Mouse (Mus musculus) hindbrain, embryonic 16.5 days (tissue): ENCODE data around the gene Arpc1a. TPM values are rescaled to one million over a fixed set of nuclear protein-coding genes. Genes with fewer than 3 reads are reported as not detected.

Experiments used
- ATAC-seq: fragments of 200-750 bp; cut with Nextera tagmentation; 2 replicates; pipeline ENCODE4 v1.8.0; 2017; ENCODE audit warnings: moderate TSS enrichment, moderate library complexity
- H3K27ac ChIP-seq: fragments of 300-500 bp; sonication (generic); 2 replicates; pipeline ENCODE4 v1.5.1; 2014; ENCODE audit warnings: low read depth, mild to moderate bottlenecking, control low read depth, low read length, moderate library complexity
- H3K27me3 ChIP-seq: fragments of 300-500 bp; sonication (generic); replicated peaks from 2 replicates; pipeline ENCODE4 v1.6.1; 2014; ENCODE audit warnings: low read length; ENCODE audit not compliant: control insufficient read depth, insufficient read depth
- H3K36me3 ChIP-seq: fragments of 300-500 bp; sonication (generic); 2 replicates; pipeline ENCODE4 v1.6.1; 2014; ENCODE audit warnings: mild to moderate bottlenecking, low read length, moderate library complexity, mixed read lengths; ENCODE audit not compliant: control insufficient read depth, insufficient read depth
- H3K4me1 ChIP-seq: fragments of 300-500 bp; sonication (generic); 2 replicates; pipeline ENCODE4 v1.6.1; 2014; ENCODE audit warnings: low read depth, low read length; ENCODE audit not compliant: control insufficient read depth, insufficient read depth
- H3K4me2 ChIP-seq: fragments of 300-500 bp; sonication (generic); 2 replicates; pipeline ENCODE4 v1.6.1; 2014; ENCODE audit warnings: mild to moderate bottlenecking, low read length, control low read depth, moderate library complexity
- H3K4me3 ChIP-seq: fragments of 300-500 bp; sonication (generic); 2 replicates; pipeline ENCODE4 v1.5.1; 2014; ENCODE audit warnings: mild to moderate bottlenecking, low read length, control low read depth, moderate library complexity
- H3K9ac ChIP-seq: fragments of 300-500 bp; sonication (generic); 2 replicates; pipeline ENCODE4 v1.6.1; 2014; ENCODE audit warnings: low read depth, mild to moderate bottlenecking, control low read depth, low read length, moderate library complexity
- H3K9me3 ChIP-seq: fragments of 300-500 bp; sonication (generic); 2 replicates; pipeline ENCODE4 v1.6.1; 2014; ENCODE audit warnings: mild to moderate bottlenecking, low read length, moderate library complexity; ENCODE audit not compliant: control insufficient read depth
- WGBS: fragments of 180-500 bp; shearing (Covaris S2); extraction: QIAGEN DNeasy Blood & Tissue Kit; methylation state at CpG from one replicate; pipeline ENCODE4 v1.1.7; 2014; 5-methylcytosine and 5-hydroxymethylcytosine counted together
- polyA plus RNA-seq: library from polyadenylated mRNA; unstranded; fragments of >200 nt; fragmentation: Nextera tagmentation; extraction: Ambion mirVana; gene quantifications from 2 replicates; pipeline ENCODE4 v1.2.1, GENCODE M21; 2015

Arpc1a gene
- polyA plus RNA-seq, 1 experiment from 2014 or later: 235 TPM

DNA sequence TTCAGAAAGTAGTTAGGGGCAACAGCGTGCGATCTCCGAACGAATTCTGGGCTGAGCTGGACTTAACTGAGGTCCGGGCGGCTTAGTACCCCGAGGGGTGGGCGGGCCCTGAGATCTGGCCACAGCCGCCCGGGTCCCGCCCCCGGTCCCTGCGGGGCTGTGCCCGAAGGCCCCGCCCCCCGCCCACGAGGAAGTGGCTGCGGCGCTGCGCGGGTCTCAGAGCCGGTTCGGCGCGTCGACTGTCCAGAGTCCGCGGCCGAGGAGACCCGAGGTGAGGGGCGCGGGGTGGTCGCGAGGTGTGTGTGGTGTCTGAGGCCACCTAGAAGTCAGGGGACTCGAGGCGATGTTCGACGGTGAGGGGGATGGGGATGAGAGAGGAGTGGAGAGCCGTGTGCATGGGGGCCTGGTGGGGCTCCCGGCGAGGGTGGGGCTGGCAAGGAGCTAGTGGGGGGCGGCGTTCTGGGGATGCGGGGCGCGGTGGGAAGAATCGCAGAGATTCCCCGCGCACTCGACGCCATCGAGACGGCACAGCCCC, 30.5 kb downstream of the Arpc1a start, which contains the start of gene Arpc1b:
Gene Arpc1b, plus strand, starts transcription at position 145 of the 535 bp plus-strand sequence.
- Histone ChIP-seq H3K4me3 (peak within 1 kb of the TSS; percentile 43), H3K27me3 (peaks cover 5% of the 10 kb centered on the region; the same call in 1 of the 2 replicates), H3K4me1 (peaks cover 9% of the 10 kb centered on the region), H3K9ac (peak within 1 kb of the TSS; percentile 65), H3K4me2 (peak within 1 kb of the TSS; percentile 59), H3K27ac (peak within 1 kb of the TSS; percentile 19; the same call in 1 of the 2 replicates), H3K36me3 (peaks cover 10% of the 10 kb centered on the region), H3K9me3 (no peaks in the 10 kb centered on the region)
- ATAC-seq: peak; percentile 53
- under 1% methylated on average over 44 of the region's 53 CpGs for WGBS

DNA sequence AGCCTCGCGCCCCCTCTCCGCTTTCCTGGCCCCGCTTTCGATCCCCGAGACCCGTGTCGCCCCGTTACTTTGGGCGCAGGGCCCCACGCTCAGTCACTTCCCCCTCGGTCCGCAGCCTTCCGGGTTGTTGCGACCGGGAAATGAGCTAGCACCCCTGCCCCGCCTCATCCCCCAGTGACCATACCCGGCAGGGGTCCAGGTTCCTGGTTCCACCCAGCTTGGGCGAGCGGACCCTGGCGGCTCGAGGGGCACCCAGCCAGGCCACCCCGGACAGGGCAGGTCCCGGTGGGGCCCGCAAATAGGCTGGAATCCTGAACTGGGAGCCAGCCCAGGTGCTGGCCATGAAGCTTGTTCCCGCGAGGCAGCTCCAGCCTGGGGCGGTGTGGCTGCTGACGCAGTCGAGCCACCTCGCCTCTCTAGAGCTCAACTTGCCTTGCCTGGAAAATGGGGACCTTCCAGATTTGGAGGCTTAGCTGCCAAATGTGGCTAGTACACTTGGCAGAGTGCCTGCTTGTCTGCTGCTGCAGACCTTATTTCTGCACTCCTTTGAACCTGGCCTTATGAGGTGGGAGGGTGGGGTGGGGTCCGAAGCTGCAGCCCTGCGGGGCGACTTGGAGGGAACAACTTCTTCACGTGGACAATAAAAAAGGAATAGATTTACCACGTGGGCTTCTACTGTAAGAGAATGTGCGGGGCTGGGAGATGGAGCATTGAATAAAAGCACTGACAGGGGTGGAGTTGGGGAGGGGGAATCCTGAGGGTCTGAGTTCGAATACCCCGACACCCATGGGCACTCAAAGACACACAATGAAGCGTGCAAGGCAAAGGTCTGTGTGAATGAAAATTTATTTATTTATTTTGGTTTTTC, 31.2 kb downstream of the Arpc1a start:
- Histone ChIP-seq H3K4me2 (peak overlapping the region; percentile 59), H3K4me3 (peak overlapping the region; percentile 43)
- ATAC-seq: 0 out of 2 replicates have a peak, but pooled peaks have one; percentile 4

DNA sequence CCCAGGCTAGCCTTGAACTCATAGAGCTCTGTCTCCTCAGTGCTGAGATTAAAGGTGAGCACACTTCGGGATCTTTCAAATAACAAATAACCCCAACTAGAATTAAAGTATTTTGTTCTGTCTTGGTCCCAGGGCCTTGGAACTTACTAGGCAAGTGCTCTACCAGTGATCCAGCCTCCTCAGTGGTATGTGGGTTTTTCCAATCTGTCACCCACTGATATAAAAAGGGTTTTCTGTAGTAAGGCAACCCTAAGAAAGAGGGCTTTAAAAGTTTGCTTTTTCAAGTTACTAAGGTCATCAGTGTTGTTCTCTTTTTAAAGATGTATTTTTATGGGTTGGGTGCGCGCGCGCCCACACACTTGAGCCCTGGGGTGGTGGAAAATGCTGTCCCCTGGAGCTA, 32.1 kb downstream of the Arpc1a start:
- peaks cover 9% of the 10 kb centered on the region for H3K4me1 ChIP-seq
- 91% methylated on average over 5 of the region's 5 CpGs for WGBS
- no peaks in the 10 kb centered on the region for H3K9me3 ChIP-seq
- H3K27me3 ChIP-seq: peaks cover 5% of the 10 kb centered on the region; the same call in 1 of the 2 replicates
- no peak overlapping the region for H3K27ac ChIP-seq
- no peak overlapping the region for H3K4me3 ChIP-seq
- H3K4me2 ChIP-seq: no peak overlapping the region
- ATAC-seq: no peak
- no peak overlapping the region for H3K9ac ChIP-seq
- H3K36me3 ChIP-seq: peaks cover under 1% of the 10 kb centered on the region; the same call in 1 of the 2 replicates

More for the DNA sequence above, 31.2 kb downstream of the Arpc1a start:
- Histone ChIP-seq H3K9me3 (no peaks in the 10 kb centered on the region), H3K4me1 (peaks cover 9% of the 10 kb centered on the region), H3K27ac (peak overlapping the region; percentile 19; the same call in 1 of the 2 replicates), H3K36me3 (peaks cover 10% of the 10 kb centered on the region), H3K27me3 (peaks cover 5% of the 10 kb centered on the region; the same call in 1 of the 2 replicates), H3K9ac (peak overlapping the region; percentile 65)
- 18% methylated on average over 39 of the region's 40 CpGs for WGBS

DNA sequence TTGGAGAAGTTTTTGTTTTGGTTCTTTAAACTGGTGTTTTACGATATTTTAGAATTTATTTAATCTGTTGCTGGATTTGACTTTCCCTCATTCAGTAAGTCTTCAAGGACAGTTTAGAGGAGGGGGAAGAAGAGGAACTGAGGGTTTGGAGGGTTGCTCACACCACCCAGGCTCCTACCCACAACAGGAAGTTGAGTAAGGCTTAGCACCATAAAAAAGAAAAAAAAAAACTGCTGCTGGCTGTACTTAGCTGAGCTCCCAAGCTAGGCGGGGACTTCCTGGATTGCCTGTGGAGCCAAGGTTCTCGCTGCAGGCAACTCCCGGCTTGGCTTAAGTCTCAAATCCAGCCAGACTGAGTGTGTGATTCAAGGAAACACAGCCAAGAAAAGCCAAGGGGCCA, 32.7 kb downstream of the Arpc1a start:
- Histone ChIP-seq H3K9ac (no peak overlapping the region), H3K4me1 (peaks cover 9% of the 10 kb centered on the region), H3K9me3 (no peaks in the 10 kb centered on the region), H3K36me3 (no peaks in the 10 kb centered on the region), H3K4me3 (no peak overlapping the region), H3K4me2 (no peak overlapping the region), H3K27ac (no peak overlapping the region; the same call in 1 of the 2 replicates), H3K27me3 (peaks cover 5% of the 10 kb centered on the region; the same call in 1 of the 2 replicates)
- ATAC-seq: no peak
- WGBS: 52% methylated on average over 4 of the region's 4 CpGs

DNA sequence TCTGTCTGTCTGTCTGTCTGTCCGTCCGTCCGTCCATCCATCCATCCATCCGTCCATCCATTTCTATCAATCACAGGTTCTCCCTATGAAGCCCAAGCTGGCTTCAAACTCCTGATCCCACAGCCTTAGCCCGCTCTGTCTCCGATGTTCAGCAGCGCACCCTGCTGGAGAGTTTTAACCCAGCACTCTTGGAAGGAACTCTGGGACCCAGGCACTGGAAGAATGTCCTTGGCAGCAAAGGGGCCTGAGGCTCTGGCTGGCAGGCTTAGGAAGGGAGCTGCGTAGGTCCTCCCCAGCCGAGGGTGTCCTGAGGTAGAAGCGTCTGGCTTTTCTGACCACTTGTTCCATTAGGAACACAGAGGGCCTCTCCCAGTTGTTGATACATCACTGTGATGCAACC, 33.3 kb downstream of the Arpc1a start:
- peaks cover 9% of the 10 kb centered on the region for H3K4me1 ChIP-seq
- H3K4me3 ChIP-seq: no peak overlapping the region
- peaks cover 5% of the 10 kb centered on the region; the same call in 1 of the 2 replicates for H3K27me3 ChIP-seq
- no peaks in the 10 kb centered on the region for H3K9me3 ChIP-seq
- no peak overlapping the region for H3K9ac ChIP-seq
- H3K27ac ChIP-seq: no peak overlapping the region; the same call in 1 of the 2 replicates
- no peaks in the 10 kb centered on the region for H3K36me3 ChIP-seq
- 45% methylated on average over 10 of the region's 10 CpGs for WGBS
- no peak for ATAC-seq
- H3K4me2 ChIP-seq: no peak overlapping the region

DNA sequence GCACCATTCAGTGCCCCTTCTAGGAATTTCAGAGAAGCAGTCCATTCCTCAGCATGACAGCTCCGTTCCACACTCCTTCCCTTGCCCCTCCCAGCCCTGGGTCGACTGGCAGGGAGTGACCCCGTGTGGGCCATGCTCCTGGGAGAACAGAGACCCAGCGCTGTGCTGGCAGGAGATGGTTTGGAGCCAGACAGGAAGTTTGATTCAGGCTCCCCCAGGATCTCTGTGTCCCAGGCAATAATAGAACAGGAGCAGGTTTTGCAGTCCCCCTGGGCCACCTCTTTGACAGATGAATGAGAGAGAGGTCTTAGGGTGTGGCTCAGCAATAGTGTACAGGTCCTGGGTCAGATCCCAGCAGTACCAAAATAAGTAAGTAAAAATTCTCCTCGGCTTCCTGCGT, 34.4 kb downstream of the Arpc1a start:
- 58% methylated on average over 6 of the region's 6 CpGs for WGBS
- Histone ChIP-seq H3K27ac (no peak overlapping the region), H3K27me3 (peaks cover 5% of the 10 kb centered on the region; the same call in 1 of the 2 replicates), H3K9ac (no peak overlapping the region), H3K4me2 (no peak overlapping the region), H3K4me1 (peaks cover 9% of the 10 kb centered on the region), H3K36me3 (no peaks in the 10 kb centered on the region), H3K9me3 (no peaks in the 10 kb centered on the region), H3K4me3 (no peak overlapping the region)
- no peak for ATAC-seq

DNA sequence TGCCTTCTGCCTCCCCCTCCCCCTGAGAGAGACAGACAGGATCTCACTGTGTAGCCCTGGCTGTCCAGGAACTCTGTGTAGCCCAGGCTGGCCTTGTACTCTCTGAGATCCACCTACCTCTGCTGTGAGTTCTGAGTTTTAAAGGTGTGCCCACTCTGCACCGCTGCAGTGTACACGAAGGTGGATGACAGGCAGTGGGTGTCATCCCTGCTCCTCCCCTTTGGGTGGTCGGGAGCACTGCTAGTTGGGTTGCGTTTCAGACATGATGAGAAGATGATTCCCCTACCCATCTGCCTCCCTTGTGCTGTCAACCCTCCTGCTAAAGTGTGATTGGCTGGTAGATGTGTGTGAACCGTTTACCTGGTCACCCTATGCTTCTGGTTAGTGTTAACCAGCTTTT, 34.8 kb downstream of the Arpc1a start:
- H3K9me3 ChIP-seq: no peaks in the 10 kb centered on the region
- no peak overlapping the region for H3K4me2 ChIP-seq
- ATAC-seq: no peak
- H3K4me3 ChIP-seq: no peak overlapping the region
- H3K4me1 ChIP-seq: peaks cover 9% of the 10 kb centered on the region
- 86% methylated on average over 5 of the region's 5 CpGs for whole genome bisulfite sequencing
- peaks cover 5% of the 10 kb centered on the region; the same call in 1 of the 2 replicates for H3K27me3 ChIP-seq
- H3K36me3 ChIP-seq: no peaks in the 10 kb centered on the region
- H3K27ac ChIP-seq: no peak overlapping the region
- H3K9ac ChIP-seq: no peak overlapping the region

DNA sequence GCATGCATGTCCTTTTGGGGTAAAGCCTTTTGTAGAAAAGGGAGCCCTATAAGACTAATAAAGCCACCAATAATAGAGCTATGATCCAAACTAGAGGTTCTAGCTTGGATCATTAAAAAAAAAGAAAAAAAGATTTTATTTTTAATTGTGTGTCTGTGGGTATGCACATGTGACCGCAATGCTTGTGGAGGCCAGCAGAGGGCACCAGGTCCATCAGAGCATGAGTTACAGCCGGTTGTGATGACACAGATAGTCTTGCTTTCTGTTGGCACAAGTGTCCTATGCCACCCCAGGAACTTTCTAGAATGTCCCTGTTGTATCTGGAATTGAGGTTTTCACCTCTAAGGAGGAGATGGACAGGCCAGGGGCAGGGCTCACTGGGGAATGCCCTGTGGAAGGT, 35.8 kb downstream of the Arpc1a start:
- no peaks in the 10 kb centered on the region; the same call in none of the 2 replicates for H3K36me3 ChIP-seq
- 83% methylated on average over 2 of the region's 2 CpGs for WGBS
- no peak for ATAC-seq
- peaks cover 5% of the 10 kb centered on the region; the same call in 1 of the 2 replicates for H3K27me3 ChIP-seq
- H3K4me3 ChIP-seq: no peak overlapping the region
- no peaks in the 10 kb centered on the region for H3K9me3 ChIP-seq
- H3K4me2 ChIP-seq: no peak overlapping the region
- no peak overlapping the region for H3K27ac ChIP-seq
- H3K4me1 ChIP-seq: peaks cover 4% of the 10 kb centered on the region
- H3K9ac ChIP-seq: no peak overlapping the region

DNA sequence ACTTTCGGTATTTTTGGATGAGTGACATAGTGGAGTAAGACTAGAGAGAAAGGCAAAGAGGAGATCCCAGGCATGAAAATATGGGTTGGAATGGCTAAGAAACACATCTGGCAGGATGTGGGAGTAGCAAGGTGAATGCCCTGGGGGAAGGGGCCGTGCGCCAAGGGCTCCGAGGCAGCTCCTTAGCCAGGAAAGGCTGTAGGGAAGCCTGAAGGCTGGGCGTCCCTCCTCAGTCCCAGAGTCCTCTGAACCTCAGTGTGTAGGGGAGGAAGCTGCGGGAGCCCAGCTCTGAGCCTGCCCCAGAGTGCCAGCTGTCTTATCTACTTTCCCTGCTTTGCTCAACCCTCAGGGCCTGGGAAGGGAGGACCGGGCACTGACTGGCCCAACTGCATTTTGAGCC, 37.3 kb downstream of the Arpc1a start:
- 80% methylated on average over 7 of the region's 7 CpGs for WGBS
- H3K4me3 ChIP-seq: no peak overlapping the region

More for the DNA sequence above, 37.3 kb downstream of the Arpc1a start:
- no peaks in the 10 kb centered on the region for H3K27me3 ChIP-seq
- H3K4me2 ChIP-seq: no peak overlapping the region
- no peak overlapping the region for H3K9ac ChIP-seq
- ATAC-seq: no peak
- H3K9me3 ChIP-seq: no peaks in the 10 kb centered on the region
- no peak overlapping the region for H3K27ac ChIP-seq
- no peaks in the 10 kb centered on the region; the same call in none of the 2 replicates for H3K36me3 ChIP-seq
- no peaks in the 10 kb centered on the region for H3K4me1 ChIP-seq
